In the genomic region with DNA sequence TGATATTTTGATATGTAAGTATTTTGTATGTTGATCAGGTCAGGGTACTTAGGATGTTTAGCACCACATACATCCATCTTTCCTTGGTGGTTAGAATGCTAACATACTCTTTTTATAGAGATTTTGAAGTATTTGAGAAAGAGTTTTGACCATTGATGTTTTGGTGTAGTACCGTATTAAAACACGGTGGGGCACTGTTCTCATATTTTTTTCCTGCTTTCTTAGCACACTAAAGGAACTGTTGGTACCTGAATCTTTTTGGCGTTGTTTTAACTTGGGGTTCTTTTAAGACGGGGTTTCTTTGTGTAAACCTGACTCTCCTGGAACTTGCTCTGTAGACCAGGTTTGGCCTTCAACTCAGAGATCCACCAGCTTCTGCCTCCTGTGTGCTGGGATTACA, we compare ENCODE assay signal across 9 mouse cellular contexts.
A peak's percentile ranks its signal among the peaks of the same experiment; 100 is the strongest.
DNase-seq lines count a peak whose midpoint lies in the region; ATAC-seq lines count a peak whose summit lies in the region.
"Had no signal": no experiment of that assay in that cellular context is flagged by ENCODE, and none has a peak within 500 bp of the region (broad histone marks: within the 10 kb centered on the region; RNA-seq: fewer than 3 reads in every experiment).

No protein-coding gene starts in this region.

- DNase-seq in intestine, embryonic 14.5 days (ENCODE audit: low spot score), result peak; percentile 69
- DNase-seq in 3T3-L1 (ENCODE audit: low read depth, low spot score), result peak; percentile 65
- DNase-seq in hindlimb bud, embryonic 11.5 days (ENCODE audit: extremely low spot score, low read depth, low spot score), result peak; percentile 54
- no peak for DNase-seq in natural killer cell, adult 2 months (ENCODE audit: low spot score in 2 of 2)

- H3K4me1 ChIP-seq in intestine, embryonic 14.5 days (replicated peaks; ENCODE audit: control insufficient read depth, insufficient read depth, low read length), result no peaks in the 10 kb centered on the region
- H3K4me1 ChIP-seq in intestine, embryonic 15.5 days (replicated peaks), result no peaks in the 10 kb centered on the region
- no peaks in the 10 kb centered on the region for H3K4me1 ChIP-seq in forebrain, embryonic 15.5 days
- H3K4me1 ChIP-seq: neural tube, embryonic 12.5 days had no signal

- no peak overlapping the region for H3K4me3 ChIP-seq in intestine, embryonic 14.5 days (ENCODE audit: low read depth, low read length)
- H3K4me3 ChIP-seq in intestine, embryonic 15.5 days (replicated peaks), result no peak overlapping the region
- no peak overlapping the region for H3K4me3 ChIP-seq in forebrain, embryonic 15.5 days
- H3K4me3 ChIP-seq: neural tube, embryonic 12.5 days had no signal

- ATAC-seq in intestine, embryonic 14.5 days (replicated peaks; ENCODE audit: low FRiP score, low TSS enrichment, low read depth), result no peak
- ATAC-seq in intestine, embryonic 15.5 days, result no peak
- ATAC-seq in CD4-positive, CD25-positive, alpha-beta regulatory T cell, adult 4 months, result peak; percentile 37
- ATAC-seq in frontal cortex, adult (ENCODE audit: low TSS enrichment), result no peak
- ATAC-seq in forebrain, embryonic 15.5 days (replicated peaks), result no peak

- no peak overlapping the region for H3K4me2 ChIP-seq in intestine, embryonic 14.5 days (ENCODE audit: low read length)
- no peak overlapping the region for H3K4me2 ChIP-seq in intestine, embryonic 15.5 days (replicated peaks)
- H3K4me2 ChIP-seq in forebrain, embryonic 15.5 days (replicated peaks), result no peak overlapping the region
- H3K4me2 ChIP-seq: neural tube, embryonic 12.5 days had no signal

- H3K27ac ChIP-seq in intestine, embryonic 14.5 days (ENCODE audit: low read depth), result no peak overlapping the region
- no peak overlapping the region for H3K27ac ChIP-seq in intestine, embryonic 15.5 days
- no peak overlapping the region for H3K27ac ChIP-seq in forebrain, embryonic 15.5 days (replicated peaks)
- H3K27ac ChIP-seq: neural tube, embryonic 12.5 days had no signal

- no peaks in the 10 kb centered on the region for H3K9me3 ChIP-seq in intestine, embryonic 14.5 days (ENCODE audit: control insufficient read depth, low read length)
- no peaks in the 10 kb centered on the region for H3K9me3 ChIP-seq in intestine, embryonic 15.5 days
- no peaks in the 10 kb centered on the region for H3K9me3 ChIP-seq in forebrain, embryonic 15.5 days
- H3K9me3 ChIP-seq: neural tube, embryonic 12.5 days had no signal

- WGBS in intestine, embryonic 14.5 days, result 11% methylated on average over 4 of the region's 4 CpGs
- WGBS in intestine, embryonic 15.5 days, result 10% methylated on average over 4 of the region's 4 CpGs
- 9% methylated on average over 4 of the region's 4 CpGs for WGBS in forebrain, embryonic 15.5 days

- H3K36me3 ChIP-seq in intestine, embryonic 14.5 days (ENCODE audit: control insufficient read depth, insufficient read depth, low read length), result no peaks in the 10 kb centered on the region
- H3K36me3 ChIP-seq in intestine, embryonic 15.5 days, result no peaks in the 10 kb centered on the region
- H3K36me3 ChIP-seq in forebrain, embryonic 15.5 days, result no peaks in the 10 kb centered on the region
- H3K36me3 ChIP-seq: neural tube, embryonic 12.5 days had no signal

- no peak overlapping the region for H3K9ac ChIP-seq in intestine, embryonic 14.5 days (ENCODE audit: low read length)
- H3K9ac ChIP-seq in intestine, embryonic 15.5 days, result no peak overlapping the region
- no peak overlapping the region for H3K9ac ChIP-seq in forebrain, embryonic 15.5 days (replicated peaks)
- H3K9ac ChIP-seq: neural tube, embryonic 12.5 days had no signal

- no peaks in the 10 kb centered on the region for H3K27me3 ChIP-seq in intestine, embryonic 14.5 days (replicated peaks; ENCODE audit: control insufficient read depth, insufficient read depth, low read length)
- no peaks in the 10 kb centered on the region for H3K27me3 ChIP-seq in intestine, embryonic 15.5 days (replicated peaks)
- H3K27me3 ChIP-seq in forebrain, embryonic 15.5 days, result no peaks in the 10 kb centered on the region
- H3K27me3 ChIP-seq: neural tube, embryonic 12.5 days had no signal

Comparison
In these comparisons a context has a peak if more than half of its experiments do, and no peak if none do; other contexts are left out.
1. DNase-seq: peak in intestine, embryonic 14.5 days (single experiment), 3T3-L1 (single experiment) and hindlimb bud, embryonic 11.5 days (single experiment); none in natural killer cell, adult 2 months (0 of 2).